Mouse (Mus musculus) lung, embryonic 15.5 days (tissue): ENCODE data around the gene Isg15. TPM values are rescaled to one million over a fixed set of nuclear protein-coding genes. Genes with fewer than 3 reads are reported as not detected.
"Not testable (repeated sequence)": the region's sequence is repeated elsewhere in the genome, so short reads cannot be mapped to it uniquely, and the experiment has no call there.

Experiments used
- ATAC-seq: fragments of 200-750 bp; cut with Nextera tagmentation; 2 replicates; pipeline ENCODE4 v1.8.0; 2017; ENCODE audit warnings: moderate number of reproducible peaks, borderline replicate concordance; ENCODE audit not compliant: low FRiP score, low TSS enrichment; ENCODE audit errors: extremely low read depth
- H3K27ac ChIP-seq: fragments of 300-500 bp; sonication (generic); 2 replicates; pipeline ENCODE4 v1.5.1; 2015; ENCODE audit warnings: moderate library complexity, mild to moderate bottlenecking, inconsistent platforms
- H3K27me3 ChIP-seq: fragments of 300-500 bp; sonication (generic); 2 replicates; pipeline ENCODE4 v1.6.1; 2015; ENCODE audit warnings: inconsistent platforms
- H3K36me3 ChIP-seq: fragments of 300-500 bp; sonication (generic); 2 replicates; pipeline ENCODE4 v1.6.1; 2015; ENCODE audit warnings: inconsistent platforms
- H3K4me1 ChIP-seq: fragments of 300-500 bp; sonication (generic); 2 replicates; pipeline ENCODE4 v1.6.1; 2015; ENCODE audit warnings: inconsistent platforms
- H3K4me2 ChIP-seq: fragments of 300-500 bp; sonication (generic); 2 replicates; pipeline ENCODE4 v1.6.1; 2015; ENCODE audit warnings: inconsistent platforms, mild to moderate bottlenecking, moderate library complexity
- H3K4me3 ChIP-seq: fragments of 300-500 bp; sonication (generic); 2 replicates; pipeline ENCODE4 v1.5.1; 2015; ENCODE audit warnings: mild to moderate bottlenecking, inconsistent platforms
- H3K9ac ChIP-seq: fragments of 300-500 bp; sonication (generic); 2 replicates; pipeline ENCODE4 v1.6.1; 2015; ENCODE audit warnings: inconsistent platforms
- H3K9me3 ChIP-seq: fragments of 300-500 bp; sonication (generic); 2 replicates; pipeline ENCODE4 v1.6.1; 2016; ENCODE audit warnings: inconsistent platforms
- WGBS: fragments of 180-500 bp; shearing (Covaris S2); methylation state at CpG from one replicate; pipeline ENCODE4 v1.1.7; 2015; 5-methylcytosine and 5-hydroxymethylcytosine counted together
- polyA plus RNA-seq: library from polyadenylated mRNA; unstranded; fragments of >200 nt; fragmentation: Nextera tagmentation; extraction: Ambion mirVana; gene quantifications from 2 replicates; pipeline ENCODE4 v1.2.1, GENCODE M21; 2015

The Isg15 gene
- polyA plus RNA-seq, 1 experiment from 2014 or later = 3.1 TPM

- peak overlapping the region; percentile 23 for H3K4me3 ChIP-seq
- WGBS = 25% methylated on average over 31 of the region's 31 CpGs
- 0 out of 2 replicates have a peak overlapping the region, but pooled peaks have one; percentile 3 for H3K9ac ChIP-seq
- ATAC-seq = peak; percentile 20; the same call in 1 of the 2 replicates
- H3K36me3 ChIP-seq = peaks cover 31% of the 10 kb centered on the region; the same call in 1 of the 2 replicates
- H3K9me3 ChIP-seq = no peaks in the 10 kb centered on the region
- no peak overlapping the region for H3K27ac ChIP-seq
- peak overlapping the region; percentile 36 for H3K4me2 ChIP-seq
- H3K4me1 ChIP-seq = peaks cover 33% of the 10 kb centered on the region
- H3K27me3 ChIP-seq = no peaks in the 10 kb centered on the region
These were observed 14.4 kb downstream of the Isg15 start for GRCm38 (mm10) chr4:156185950-156186850.

GRCm38 (mm10) chr4:156185456-156185949 lies 15.1 kb downstream of the Isg15 start:
- ATAC-seq = no peak
- no peaks in the 10 kb centered on the region for H3K27me3 ChIP-seq
- H3K4me2 ChIP-seq = 0 out of 2 replicates have a peak overlapping the region, but pooled peaks have one; percentile 36
- H3K9me3 ChIP-seq = no peaks in the 10 kb centered on the region
- H3K4me1 ChIP-seq = peaks cover 33% of the 10 kb centered on the region
- 83% methylated on average over 13 of the region's 13 CpGs for WGBS
- 0 out of 2 replicates have a peak overlapping the region, but pooled peaks have one; percentile 3 for H3K9ac ChIP-seq
- no peak overlapping the region for H3K27ac ChIP-seq
- peak overlapping the region; percentile 23 for H3K4me3 ChIP-seq
- peaks cover 24% of the 10 kb centered on the region; the same call in 1 of the 2 replicates for H3K36me3 ChIP-seq

GRCm38 (mm10) chr4:156184291-156184954 lies 16.2 kb downstream of the Isg15 start:
- H3K4me1 ChIP-seq = peaks cover 24% of the 10 kb centered on the region
- WGBS = 72% methylated on average over 7 of the region's 7 CpGs
- H3K9ac ChIP-seq = no peak overlapping the region
- no peak for ATAC-seq
- no peak overlapping the region for H3K27ac ChIP-seq
- no peak overlapping the region for H3K4me3 ChIP-seq
- no peaks in the 10 kb centered on the region for H3K9me3 ChIP-seq
- no peak overlapping the region for H3K4me2 ChIP-seq
- peaks cover 17% of the 10 kb centered on the region; the same call in 1 of the 2 replicates for H3K36me3 ChIP-seq
- H3K27me3 ChIP-seq = no peaks in the 10 kb centered on the region

GRCm38 (mm10) chr4:156183747-156184146 lies 16.9 kb downstream of the Isg15 start:
- Histone ChIP-seq H3K9ac (no peak overlapping the region), H3K36me3 (peaks cover 23% of the 10 kb centered on the region), H3K27me3 (no peaks in the 10 kb centered on the region), H3K4me1 (peaks cover 18% of the 10 kb centered on the region), H3K4me2 (no peak overlapping the region), H3K9me3 (no peaks in the 10 kb centered on the region), H3K27ac (no peak overlapping the region), H3K4me3 (no peak overlapping the region)
- no peak for ATAC-seq
- 74% methylated on average over 5 of the region's 5 CpGs for WGBS

- Histone ChIP-seq H3K27ac (no peak overlapping the region), H3K4me3 (no peak overlapping the region), H3K9me3 (no peaks in the 10 kb centered on the region), H3K9ac (no peak overlapping the region), H3K36me3 (peaks cover 66% of the 10 kb centered on the region), H3K4me2 (no peak overlapping the region), H3K4me1 (no peaks in the 10 kb centered on the region), H3K27me3 (no peaks in the 10 kb centered on the region)
- WGBS = 87% methylated on average over 9 of the region's 9 CpGs
- no peak for ATAC-seq
These were observed 23.0 kb downstream of the Isg15 start for GRCm38 (mm10) chr4:156177630-156178029.

- Histone ChIP-seq H3K4me2 (no peak overlapping the region), H3K9me3 (no peaks in the 10 kb centered on the region), H3K4me1 (no peaks in the 10 kb centered on the region), H3K27ac (no peak overlapping the region), H3K27me3 (no peaks in the 10 kb centered on the region), H3K36me3 (peaks cover 98% of the 10 kb centered on the region), H3K4me3 (no peak overlapping the region), H3K9ac (no peak overlapping the region)
- no peak for ATAC-seq
- 95% methylated on average over 11 of the region's 11 CpGs for WGBS
These were observed 28.8 kb downstream of the Isg15 start for GRCm38 (mm10) chr4:156171828-156172227.

- Histone ChIP-seq H3K27me3 (no peaks in the 10 kb centered on the region), H3K36me3 (peaks cover 95% of the 10 kb centered on the region), H3K4me1 (no peaks in the 10 kb centered on the region), H3K9me3 (no peaks in the 10 kb centered on the region), H3K4me3 (no peak overlapping the region), H3K9ac (no peak overlapping the region), H3K27ac (no peak overlapping the region), H3K4me2 (no peak overlapping the region)
- 96% methylated on average over 10 of the region's 10 CpGs for WGBS
- ATAC-seq = no peak
These were observed 31.5 kb downstream of the Isg15 start for GRCm38 (mm10) chr4:156169129-156169528.

GRCm38 (mm10) chr4:156168611-156169010 lies 32.0 kb downstream of the Isg15 start:
- Histone ChIP-seq H3K36me3 (peaks cover 95% of the 10 kb centered on the region), H3K27ac (no peak overlapping the region), H3K9me3 (no peaks in the 10 kb centered on the region), H3K27me3 (no peaks in the 10 kb centered on the region), H3K4me1 (no peaks in the 10 kb centered on the region), H3K4me3 (no peak overlapping the region), H3K4me2 (no peak overlapping the region), H3K9ac (no peak overlapping the region)
- WGBS = 90% methylated on average over 8 of the region's 8 CpGs
- ATAC-seq = no peak

GRCm38 (mm10) chr4:156166477-156166876 lies 34.1 kb downstream of the Isg15 start:
- WGBS = 85% methylated on average over 9 of the region's 9 CpGs
- Histone ChIP-seq H3K9me3 (no peaks in the 10 kb centered on the region; the same call in 1 of the 2 replicates), H3K27me3 (no peaks in the 10 kb centered on the region), H3K9ac (no peak overlapping the region), H3K4me2 (no peak overlapping the region), H3K4me1 (no peaks in the 10 kb centered on the region), H3K36me3 (peaks cover 85% of the 10 kb centered on the region), H3K4me3 (no peak overlapping the region), H3K27ac (no peak overlapping the region)
- ATAC-seq = no peak

- 92% methylated on average over 3 of the region's 3 CpGs for WGBS
- Histone ChIP-seq H3K9ac (no peak overlapping the region), H3K4me1 (no peaks in the 10 kb centered on the region), H3K4me2 (no peak overlapping the region), H3K9me3 (0 out of 2 replicates have a peak, but pooled peaks cover 6% of the 10 kb centered on the region), H3K36me3 (no peaks in the 10 kb centered on the region), H3K4me3 (no peak overlapping the region), H3K27ac (no peak overlapping the region), H3K27me3 (no peaks in the 10 kb centered on the region)
- ATAC-seq = no peak
These were observed 45.8 kb downstream of the Isg15 start for GRCm38 (mm10) chr4:156154771-156155170.

GRCm38 (mm10) chr4:156150887-156151286 lies 49.7 kb downstream of the Isg15 start:
- H3K9ac ChIP-seq, H3K4me2 ChIP-seq, ATAC-seq, H3K27ac ChIP-seq, H3K9me3 ChIP-seq, H3K4me1 ChIP-seq, H3K4me3 ChIP-seq, H3K36me3 ChIP-seq, H3K27me3 ChIP-seq: not testable (repeated sequence)
- 78% methylated on average over 10 of the region's 10 CpGs for WGBS
